Mouse (Mus musculus): ENCODE results near the gene 4930438A08Rik. TPM values are rescaled to one million over a fixed set of nuclear protein-coding genes. Genes with fewer than 3 reads are reported as not detected.

Gene 4930438A08Rik
- polyA plus RNA-seq, 1 experiment from 2014 or later = 0.11 TPM

- H3K4me1 ChIP-seq (ENCODE audit: control insufficient read depth, insufficient read depth, low read depth, low read length) = no peaks in the 10 kb centered on the region
- no peak overlapping the region for H3K4me2 ChIP-seq (ENCODE audit: low read length)
- no peak overlapping the region for H3K9ac ChIP-seq (ENCODE audit: low read depth, low read length)
- WGBS = 71% methylated on average over 2 of the region's 2 CpGs
- no peaks in the 10 kb centered on the region for H3K36me3 ChIP-seq (ENCODE audit: control insufficient read depth, insufficient read depth, low read length)
- H3K27ac ChIP-seq (ENCODE audit: low read depth, low read length) = no peak overlapping the region
- no peak for ATAC-seq
- H3K4me3 ChIP-seq (ENCODE audit: low read length) = no peak overlapping the region
- no peaks in the 10 kb centered on the region for H3K27me3 ChIP-seq (replicated peaks; ENCODE audit: control insufficient read depth, insufficient read depth, low read length)
- H3K9me3 ChIP-seq (ENCODE audit: control insufficient read depth, low read length) = no peaks in the 10 kb centered on the region
These were observed 11.1 kb upstream of the 4930438A08Rik start for GRCm38 (mm10) chr11:58263516-58263915.

GRCm38 (mm10) chr11:58264546-58264945, 10.1 kb upstream of the 4930438A08Rik start:
- no peaks in the 10 kb centered on the region for H3K9me3 ChIP-seq (ENCODE audit: control insufficient read depth, low read length)
- no peak overlapping the region for H3K27ac ChIP-seq (ENCODE audit: low read depth, low read length)
- H3K4me2 ChIP-seq (ENCODE audit: low read length) = no peak overlapping the region
- H3K36me3 ChIP-seq (ENCODE audit: control insufficient read depth, insufficient read depth, low read length) = no peaks in the 10 kb centered on the region
- no peak for ATAC-seq
- no peaks in the 10 kb centered on the region for H3K27me3 ChIP-seq (replicated peaks; ENCODE audit: control insufficient read depth, insufficient read depth, low read length)
- no peak overlapping the region for H3K4me3 ChIP-seq (ENCODE audit: low read length)
- 92% methylated on average over 9 of the region's 9 CpGs for WGBS
- no peaks in the 10 kb centered on the region for H3K4me1 ChIP-seq (ENCODE audit: control insufficient read depth, insufficient read depth, low read depth, low read length)
- H3K9ac ChIP-seq (ENCODE audit: low read depth, low read length) = no peak overlapping the region

GRCm38 (mm10) chr11:58268285-58268684, 6.3 kb upstream of the 4930438A08Rik start:
- Histone ChIP-seq H3K4me1 (ENCODE audit: control insufficient read depth, insufficient read depth, low read depth, low read length) (no peaks in the 10 kb centered on the region), H3K27me3 (replicated peaks; ENCODE audit: control insufficient read depth, insufficient read depth, low read length) (no peaks in the 10 kb centered on the region), H3K36me3 (ENCODE audit: control insufficient read depth, insufficient read depth, low read length) (no peaks in the 10 kb centered on the region), H3K4me3 (ENCODE audit: low read length) (no peak overlapping the region), H3K4me2 (ENCODE audit: low read length) (no peak overlapping the region), H3K9ac (ENCODE audit: low read depth, low read length) (no peak overlapping the region), H3K9me3 (ENCODE audit: control insufficient read depth, low read length) (no peaks in the 10 kb centered on the region), H3K27ac (ENCODE audit: low read depth, low read length) (no peak overlapping the region)
- ATAC-seq = no peak
- WGBS = 89% methylated on average over 3 of the region's 3 CpGs

GRCm38 (mm10) chr11:58275756-58276155, 1.2 kb downstream of the 4930438A08Rik start:
- Histone ChIP-seq H3K4me3 (ENCODE audit: low read length) (no peak overlapping the region), H3K9me3 (ENCODE audit: control insufficient read depth, low read length) (no peaks in the 10 kb centered on the region), H3K4me1 (ENCODE audit: control insufficient read depth, insufficient read depth, low read depth, low read length) (no peaks in the 10 kb centered on the region), H3K27me3 (replicated peaks; ENCODE audit: control insufficient read depth, insufficient read depth, low read length) (no peaks in the 10 kb centered on the region; the same call in 1 of the 2 replicates), H3K27ac (ENCODE audit: low read depth, low read length) (no peak overlapping the region), H3K9ac (ENCODE audit: low read depth, low read length) (no peak overlapping the region), H3K36me3 (ENCODE audit: control insufficient read depth, insufficient read depth, low read length) (no peaks in the 10 kb centered on the region), H3K4me2 (ENCODE audit: low read length) (no peak overlapping the region)
- 88% methylated on average over 4 of the region's 4 CpGs for whole genome bisulfite sequencing
- ATAC-seq = no peak

GRCm38 (mm10) chr11:58281970-58282496, 7.4 kb downstream of the 4930438A08Rik start:
- H3K27me3 ChIP-seq (replicated peaks; ENCODE audit: control insufficient read depth, insufficient read depth, low read length) = no peaks in the 10 kb centered on the region; the same call in 1 of the 2 replicates
- H3K36me3 ChIP-seq (ENCODE audit: control insufficient read depth, insufficient read depth, low read length) = no peaks in the 10 kb centered on the region
- H3K4me2 ChIP-seq (ENCODE audit: low read length) = no peak overlapping the region
- no peaks in the 10 kb centered on the region for H3K9me3 ChIP-seq (ENCODE audit: control insufficient read depth, low read length)
- H3K4me3 ChIP-seq (ENCODE audit: low read length) = no peak overlapping the region
- H3K27ac ChIP-seq (ENCODE audit: low read depth, low read length) = no peak overlapping the region
- no peaks in the 10 kb centered on the region for H3K4me1 ChIP-seq (ENCODE audit: control insufficient read depth, insufficient read depth, low read depth, low read length)
- no peak overlapping the region for H3K9ac ChIP-seq (ENCODE audit: low read depth, low read length)
- 89% methylated on average over 13 of the region's 13 CpGs for WGBS
- no peak for ATAC-seq

- no peaks in the 10 kb centered on the region for H3K9me3 ChIP-seq (ENCODE audit: control insufficient read depth, low read length)
- WGBS = 86% methylated on average over 5 of the region's 5 CpGs
- H3K4me3 ChIP-seq (ENCODE audit: low read length) = no peak overlapping the region
- H3K9ac ChIP-seq (ENCODE audit: low read depth, low read length) = no peak overlapping the region
- H3K27me3 ChIP-seq (replicated peaks; ENCODE audit: control insufficient read depth, insufficient read depth, low read length) = no peaks in the 10 kb centered on the region; the same call in 1 of the 2 replicates
- H3K4me2 ChIP-seq (ENCODE audit: low read length) = no peak overlapping the region
- no peak for ATAC-seq
- no peaks in the 10 kb centered on the region for H3K36me3 ChIP-seq (ENCODE audit: control insufficient read depth, insufficient read depth, low read length)
- H3K4me1 ChIP-seq (ENCODE audit: control insufficient read depth, insufficient read depth, low read depth, low read length) = no peaks in the 10 kb centered on the region
- H3K27ac ChIP-seq (ENCODE audit: low read depth, low read length) = no peak overlapping the region
These were observed 7.9 kb downstream of the 4930438A08Rik start for GRCm38 (mm10) chr11:58282518-58282917.

GRCm38 (mm10) chr11:58289992-58290682, 15.5 kb downstream of the 4930438A08Rik start:
- WGBS = 78% methylated on average over 9 of the region's 9 CpGs
- no peaks in the 10 kb centered on the region for H3K36me3 ChIP-seq (ENCODE audit: control insufficient read depth, insufficient read depth, low read length)
- no peak for ATAC-seq
- H3K4me2 ChIP-seq (ENCODE audit: low read length) = no peak overlapping the region
- H3K4me1 ChIP-seq (ENCODE audit: control insufficient read depth, insufficient read depth, low read depth, low read length) = no peaks in the 10 kb centered on the region
- no peaks in the 10 kb centered on the region for H3K9me3 ChIP-seq (ENCODE audit: control insufficient read depth, low read length)
- no peak overlapping the region for H3K27ac ChIP-seq (ENCODE audit: low read depth, low read length)
- H3K4me3 ChIP-seq (ENCODE audit: low read length) = no peak overlapping the region
- no peaks in the 10 kb centered on the region for H3K27me3 ChIP-seq (replicated peaks; ENCODE audit: control insufficient read depth, insufficient read depth, low read length)
- H3K9ac ChIP-seq (ENCODE audit: low read depth, low read length) = no peak overlapping the region

GRCm38 (mm10) chr11:58290812-58291211, 16.2 kb downstream of the 4930438A08Rik start:
- H3K27ac ChIP-seq (ENCODE audit: low read depth, low read length) = no peak overlapping the region
- H3K4me3 ChIP-seq (ENCODE audit: low read length) = no peak overlapping the region
- no peak for ATAC-seq
- H3K27me3 ChIP-seq (replicated peaks; ENCODE audit: control insufficient read depth, insufficient read depth, low read length) = no peaks in the 10 kb centered on the region
- H3K4me1 ChIP-seq (ENCODE audit: control insufficient read depth, insufficient read depth, low read depth, low read length) = no peaks in the 10 kb centered on the region
- H3K36me3 ChIP-seq (ENCODE audit: control insufficient read depth, insufficient read depth, low read length) = no peaks in the 10 kb centered on the region
- no peak overlapping the region for H3K9ac ChIP-seq (ENCODE audit: low read depth, low read length)
- H3K4me2 ChIP-seq (ENCODE audit: low read length) = no peak overlapping the region
- WGBS = 86% methylated on average over 4 of the region's 4 CpGs
- H3K9me3 ChIP-seq (ENCODE audit: control insufficient read depth, low read length) = no peaks in the 10 kb centered on the region

GRCm38 (mm10) chr11:58292791-58293190, 18.2 kb downstream of the 4930438A08Rik start:
- H3K9me3 ChIP-seq (ENCODE audit: control insufficient read depth, low read length) = no peaks in the 10 kb centered on the region
- no peak for ATAC-seq
- H3K9ac ChIP-seq (ENCODE audit: low read depth, low read length) = no peak overlapping the region
- H3K27me3 ChIP-seq (replicated peaks; ENCODE audit: control insufficient read depth, insufficient read depth, low read length) = no peaks in the 10 kb centered on the region
- H3K4me2 ChIP-seq (ENCODE audit: low read length) = no peak overlapping the region
- H3K36me3 ChIP-seq (ENCODE audit: control insufficient read depth, insufficient read depth, low read length) = no peaks in the 10 kb centered on the region
- no peaks in the 10 kb centered on the region for H3K4me1 ChIP-seq (ENCODE audit: control insufficient read depth, insufficient read depth, low read depth, low read length)
- 58% methylated on average over 4 of the region's 4 CpGs for WGBS
- H3K27ac ChIP-seq (ENCODE audit: low read depth, low read length) = no peak overlapping the region
- no peak overlapping the region for H3K4me3 ChIP-seq (ENCODE audit: low read length)
